Mouse (Mus musculus) ES-E14 (cell line): ENCODE measurements around the gene Msh3.

Experiments used
- CHD2 ChIP-seq: IDR thresholded peaks from 2 replicates; pipeline ENCODE4 v1.6.1; 2014; ENCODE audit warnings: mild to moderate bottlenecking, low read depth, low read length, inconsistent platforms
- MAFK ChIP-seq: IDR thresholded peaks from 2 replicates; pipeline ENCODE4 v1.6.1; 2014; ENCODE audit warnings: mild to moderate bottlenecking, low read depth, low read length, inconsistent platforms; ENCODE audit not compliant: insufficient read depth
- ZC3H11A ChIP-seq: IDR thresholded peaks from 2 replicates; pipeline ENCODE4 v1.6.1; 2012; ENCODE audit warnings: low read depth, mild to moderate bottlenecking, inconsistent platforms, low read length, borderline replicate concordance
- ZNF384 ChIP-seq: IDR thresholded peaks from 2 replicates; pipeline ENCODE4 v1.6.1; 2012; ENCODE audit warnings: low read depth, low read length, inconsistent platforms

DNA sequence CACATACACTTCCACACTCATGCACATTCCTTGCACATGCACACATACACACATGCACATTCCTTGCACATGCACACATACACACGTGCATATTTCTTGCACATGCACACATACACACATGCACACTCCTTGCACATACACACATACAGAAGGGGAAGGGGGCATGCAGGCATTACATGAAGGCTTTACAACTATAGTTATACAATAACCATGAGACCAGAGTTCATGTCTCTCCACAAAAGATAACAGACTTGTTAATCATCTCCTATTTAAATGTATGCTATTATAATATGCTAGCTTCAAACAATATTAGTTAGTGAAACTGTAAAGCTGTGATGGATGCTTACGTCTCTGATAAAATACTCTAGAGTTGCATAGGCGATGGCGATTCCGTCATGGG is 132.0 kb downstream of the Msh3 start:
- TF ChIP-seq ZC3H11A: no peak
- TF ChIP-seq CHD2: no peak
- no peak for TF ChIP-seq MAFK
- TF ChIP-seq ZNF384: no peak
